Comparison of ENCODE assay signal across 8 mouse cellular contexts in genomic region chr3:95740406-95740805, GRCm38 (mm10). TPM values are rescaled to one million over a fixed set of nuclear protein-coding genes. Genes with fewer than 3 reads are reported as not detected.
A peak's percentile ranks its signal among the peaks of the same experiment; 100 is the strongest.
DNase-seq lines count a peak whose midpoint lies in the region; ATAC-seq and TF ChIP-seq lines count a peak whose summit lies in the region.

No protein-coding gene starts in this region.

- TF ChIP-seq POLR2A in kidney, adult 2 months (IDR thresholded peaks at IDR 0.05; ENCODE audit: low read depth, low read length) = no peak

- 0 out of 2 replicates have a peak overlapping the region, but pooled peaks have one; percentile 6 for H3K27ac ChIP-seq in hindbrain, embryonic 13.5 days
- H3K27ac ChIP-seq in hindbrain, embryonic 14.5 days = no peak overlapping the region
- H3K27ac ChIP-seq in kidney, adult 2 months (ENCODE audit: insufficient read depth, low read depth, low read length) = peak overlapping the region; percentile 55
- peak overlapping the region; percentile 72; the same call in 1 of the 2 replicates for H3K27ac ChIP-seq in lung, postnatal 0 days (ENCODE audit: low read length)
- no peak overlapping the region for H3K27ac ChIP-seq in midbrain, postnatal 0 days (ENCODE audit: low read depth, low read length)

- H3K4me3 ChIP-seq in hindbrain, embryonic 13.5 days = no peak overlapping the region
- H3K4me3 ChIP-seq in hindbrain, embryonic 14.5 days (replicated peaks; ENCODE audit: low read length) = no peak overlapping the region
- H3K4me3 ChIP-seq in kidney, adult 2 months (ENCODE audit: insufficient read depth, low read depth, low read length) = no peak overlapping the region
- no peak overlapping the region for H3K4me3 ChIP-seq in lung, postnatal 0 days (ENCODE audit: low read depth, low read length)
- H3K4me3 ChIP-seq in midbrain, postnatal 0 days (ENCODE audit: low read depth, low read length) = no peak overlapping the region

- TF ChIP-seq CTCF in kidney, adult 2 months (conservative IDR thresholded peaks at IDR 0.05; ENCODE audit: insufficient read depth, insufficient read length, low read depth, low read length) = no peak
- TF ChIP-seq CTCF in lung, postnatal 0 days (IDR thresholded peaks at IDR 0.05) = no peak
- no peak for TF ChIP-seq CTCF in midbrain, postnatal 0 days (IDR thresholded peaks at IDR 0.05)

- no peak for ATAC-seq in hindbrain, embryonic 13.5 days (ENCODE audit: low FRiP score)
- no peak for ATAC-seq in hindbrain, embryonic 14.5 days (ENCODE audit: low FRiP score)
- ATAC-seq in lung, postnatal 0 days = peak; percentile 68
- ATAC-seq in midbrain, postnatal 0 days (ENCODE audit: low FRiP score) = no peak
- ATAC-seq in megakaryocyte-erythroid progenitor cell, adult 5-6 weeks (replicated peaks; ENCODE audit: low FRiP score, low TSS enrichment, poor library complexity, severe bottlenecking) = no peak

- peaks cover 83% of the 10 kb centered on the region for H3K36me3 ChIP-seq in hindbrain, embryonic 13.5 days
- peaks cover 81% of the 10 kb centered on the region for H3K36me3 ChIP-seq in hindbrain, embryonic 14.5 days (replicated peaks; ENCODE audit: control insufficient read depth, insufficient read depth)
- peaks cover 3% of the 10 kb centered on the region for H3K36me3 ChIP-seq in kidney, adult 2 months (ENCODE audit: control insufficient read depth, insufficient read depth, low read length)
- peaks cover 21% of the 10 kb centered on the region for H3K36me3 ChIP-seq in lung, postnatal 0 days (ENCODE audit: insufficient read depth, low read length)
- peaks cover 70% of the 10 kb centered on the region for H3K36me3 ChIP-seq in midbrain, postnatal 0 days (ENCODE audit: insufficient read depth, low read length)

- H3K9me3 ChIP-seq in hindbrain, embryonic 13.5 days = no peaks in the 10 kb centered on the region
- no peaks in the 10 kb centered on the region for H3K9me3 ChIP-seq in hindbrain, embryonic 14.5 days (ENCODE audit: control insufficient read depth, low read length)
- no peaks in the 10 kb centered on the region for H3K9me3 ChIP-seq in lung, postnatal 0 days (ENCODE audit: low read length)
- no peaks in the 10 kb centered on the region for H3K9me3 ChIP-seq in midbrain, postnatal 0 days (ENCODE audit: low read length)

- no peaks in the 10 kb centered on the region for H3K4me1 ChIP-seq in hindbrain, embryonic 13.5 days (replicated peaks)
- no peaks in the 10 kb centered on the region for H3K4me1 ChIP-seq in hindbrain, embryonic 14.5 days (replicated peaks; ENCODE audit: control insufficient read depth, insufficient read depth, low read length)
- H3K4me1 ChIP-seq in kidney, adult 2 months (ENCODE audit: control insufficient read depth, insufficient read depth, low read length) = no peaks in the 10 kb centered on the region
- peaks cover 9% of the 10 kb centered on the region; the same call in 1 of the 2 replicates for H3K4me1 ChIP-seq in lung, postnatal 0 days (ENCODE audit: insufficient read depth, low read depth, low read length)
- no peaks in the 10 kb centered on the region for H3K4me1 ChIP-seq in midbrain, postnatal 0 days (ENCODE audit: insufficient read depth, low read length)

- intact Hi-C loops in gastrocnemius, postnatal 36 days (cut with DNase I) = no loop called here

- H3K4me2 ChIP-seq in hindbrain, embryonic 13.5 days = no peak overlapping the region
- H3K4me2 ChIP-seq in hindbrain, embryonic 14.5 days (replicated peaks) = no peak overlapping the region
- no peak overlapping the region for H3K4me2 ChIP-seq in lung, postnatal 0 days (replicated peaks; ENCODE audit: low read depth, low read length)
- H3K4me2 ChIP-seq in midbrain, postnatal 0 days (ENCODE audit: low read depth, low read length, poor library complexity, severe bottlenecking) = no peak overlapping the region

- TF ChIP-seq EP300 in lung, postnatal 0 days (IDR thresholded peaks at IDR 0.05) = no peak

- no peak for DNase-seq in hindbrain, embryonic 14.5 days (ENCODE audit: low spot score)
- DNase-seq in c-Kit-positive CD71-negative TER-119-negative erythroid progenitor cells, embryonic 14.5 days (ENCODE audit: low read depth) = peak; percentile 32
- DNase-seq in kidney, adult 2 months = peak; percentile 79
- DNase-seq in lung, postnatal 0 days (ENCODE audit: low spot score) = peak; percentile 69
- no peak for DNase-seq in midbrain, postnatal 0 days (ENCODE audit: low spot score)
- no peak for DNase-seq in gastrocnemius, postnatal 36 days

- no peaks in the 10 kb centered on the region for H3K27me3 ChIP-seq in hindbrain, embryonic 13.5 days
- no peaks in the 10 kb centered on the region for H3K27me3 ChIP-seq in hindbrain, embryonic 14.5 days (ENCODE audit: control insufficient read depth, insufficient read depth, low read length)
- no peaks in the 10 kb centered on the region for H3K27me3 ChIP-seq in kidney, adult 2 months (replicated peaks; ENCODE audit: control insufficient read depth, insufficient read depth, low read length)
- no peaks in the 10 kb centered on the region for H3K27me3 ChIP-seq in lung, postnatal 0 days (replicated peaks; ENCODE audit: insufficient read depth, low read length)
- no peaks in the 10 kb centered on the region for H3K27me3 ChIP-seq in midbrain, postnatal 0 days (ENCODE audit: insufficient read depth, low read length)

- WGBS in hindbrain, embryonic 13.5 days = 86% methylated on average over 8 of the region's 8 CpGs
- 86% methylated on average over 8 of the region's 8 CpGs for WGBS in hindbrain, embryonic 14.5 days
- 48% methylated on average over 8 of the region's 8 CpGs for WGBS in kidney, adult 2 months
- 52% methylated on average over 8 of the region's 8 CpGs for WGBS in lung, postnatal 0 days
- whole genome bisulfite sequencing in midbrain, postnatal 0 days = 84% methylated on average over 8 of the region's 8 CpGs

- no peak overlapping the region for H3K9ac ChIP-seq in hindbrain, embryonic 13.5 days
- no peak overlapping the region for H3K9ac ChIP-seq in hindbrain, embryonic 14.5 days
- H3K9ac ChIP-seq in lung, postnatal 0 days (replicated peaks; ENCODE audit: low read depth) = no peak overlapping the region
- H3K9ac ChIP-seq in midbrain, postnatal 0 days (replicated peaks; ENCODE audit: low read length, poor library complexity, severe bottlenecking) = no peak overlapping the region

RNA-seq across cellular contexts. Expression of gene Ecm1, which starts 1.0 kb away (rescaled TPM):
- 12.9 and 13.4 TPM in 2 replicates for polyA plus RNA-seq in hindbrain, embryonic 13.5 days (2015; fragmentation: Nextera tagmentation; extraction: Ambion mirVana)
- 11.1 and 12.5 TPM in 2 replicates for polyA plus RNA-seq in hindbrain, embryonic 14.5 days (2014; fragmentation: Nextera tagmentation; extraction: Ambion mirVana)
- polyA plus RNA-seq in kidney, adult 2 months (2012; rRNA removed) = 494 and 636 TPM in 2 replicates
- polyA plus RNA-seq in lung, postnatal 0 days (2015; fragmentation: Nextera tagmentation; extraction: Ambion mirVana) = 94.3 and 107 TPM in 2 replicates
- 6.2 and 9.9 TPM in 2 replicates for total RNA-seq in midbrain, postnatal 0 days (2014; rRNA removed)
- polyA plus RNA-seq in midbrain, postnatal 0 days (2015; fragmentation: Nextera tagmentation; extraction: Ambion mirVana) = 9.7 and 10.8 TPM in 2 replicates
- 8.2 and 17.2 TPM in 2 replicates for total RNA-seq in megakaryocyte-erythroid progenitor cell, adult 5-6 weeks (2014; fragmentation: Nextera tagmentation)
- total RNA-seq in megakaryocyte-erythroid progenitor cell, adult 5-6 weeks (2017) = not detected in 2 replicates
- 10 to 100 TPM; 14.3 to 28.4 TPM for total RNA-seq in gastrocnemius, postnatal 36 days (2021)

RNA-seq across cellular contexts. Expression of gene Tars2, which starts 19.6 kb away (rescaled TPM):
- polyA plus RNA-seq in hindbrain, embryonic 13.5 days (2015; fragmentation: Nextera tagmentation; extraction: Ambion mirVana) = 41.0 and 44.9 TPM in 2 replicates
- 43.2 and 49.0 TPM in 2 replicates for polyA plus RNA-seq in hindbrain, embryonic 14.5 days (2014; fragmentation: Nextera tagmentation; extraction: Ambion mirVana)
- polyA plus RNA-seq in kidney, adult 2 months (2012; rRNA removed) = 28.2 and 29.3 TPM in 2 replicates
- 18.5 and 19.3 TPM in 2 replicates for polyA plus RNA-seq in lung, postnatal 0 days (2015; fragmentation: Nextera tagmentation; extraction: Ambion mirVana)
- 34.7 and 39.8 TPM in 2 replicates for total RNA-seq in midbrain, postnatal 0 days (2014; rRNA removed)
- polyA plus RNA-seq in midbrain, postnatal 0 days (2015; fragmentation: Nextera tagmentation; extraction: Ambion mirVana) = 40.8 and 45.0 TPM in 2 replicates
- total RNA-seq in megakaryocyte-erythroid progenitor cell, adult 5-6 weeks (2014; fragmentation: Nextera tagmentation) = 88.1 and 103 TPM in 2 replicates
- 58.0 and 75.5 TPM in 2 replicates for total RNA-seq in megakaryocyte-erythroid progenitor cell, adult 5-6 weeks (2017)
- 10 to 100 TPM; 28.0 to 28.7 TPM for total RNA-seq in gastrocnemius, postnatal 36 days (2021)

RNA-seq across cellular contexts. Expression of gene Adamtsl4, which starts 52.7 kb away (rescaled TPM):
- 0.98 and 1.0 TPM in 2 replicates for polyA plus RNA-seq in hindbrain, embryonic 13.5 days (2015; fragmentation: Nextera tagmentation; extraction: Ambion mirVana)
- 0.35 and 1.3 TPM in 2 replicates for polyA plus RNA-seq in hindbrain, embryonic 14.5 days (2014; fragmentation: Nextera tagmentation; extraction: Ambion mirVana)
- polyA plus RNA-seq in kidney, adult 2 months (2012; rRNA removed) = 5.2 and 6.0 TPM in 2 replicates
- polyA plus RNA-seq in lung, postnatal 0 days (2015; fragmentation: Nextera tagmentation; extraction: Ambion mirVana) = 11.8 and 13.2 TPM in 2 replicates
- total RNA-seq in midbrain, postnatal 0 days (2014; rRNA removed) = 1.3 and 1.4 TPM in 2 replicates
- 1.0 and 1.4 TPM in 2 replicates for polyA plus RNA-seq in midbrain, postnatal 0 days (2015; fragmentation: Nextera tagmentation; extraction: Ambion mirVana)
- total RNA-seq in megakaryocyte-erythroid progenitor cell, adult 5-6 weeks (2014; fragmentation: Nextera tagmentation) = 0.20 TPM in 1 of 2 replicates, not detected in the other
- total RNA-seq in megakaryocyte-erythroid progenitor cell, adult 5-6 weeks (2017) = not detected in 2 replicates
- 10 to 100 TPM; 25.7 to 41.2 TPM for total RNA-seq in gastrocnemius, postnatal 36 days (2021)

Comparison
In these comparisons a context has a peak if more than half of its experiments do, and no peak if none do; other contexts are left out.
1. H3K27ac ChIP-seq: peak in hindbrain, embryonic 13.5 days (single experiment), kidney, adult 2 months (single experiment) and lung, postnatal 0 days (single experiment); none in hindbrain, embryonic 14.5 days (single experiment) and midbrain, postnatal 0 days (single experiment).
2. DNase-seq: peak in c-Kit-positive CD71-negative TER-119-negative erythroid progenitor cells, embryonic 14.5 days (single experiment), kidney, adult 2 months (single experiment) and lung, postnatal 0 days (single experiment); none in hindbrain, embryonic 14.5 days (single experiment), midbrain, postnatal 0 days (single experiment) and gastrocnemius, postnatal 36 days (0 of 2).